Mouse (Mus musculus) hindbrain, embryonic 12.5 days (tissue): ENCODE data around the gene Bcl2l11. TPM values are rescaled to one million over a fixed set of nuclear protein-coding genes. Genes with fewer than 3 reads are reported as not detected.
"Not testable (repeated sequence)": the region's sequence is repeated elsewhere in the genome, so short reads cannot be mapped to it uniquely, and the experiment has no call there.

Experiments used
- ATAC-seq: fragments of 200-750 bp; cut with Nextera tagmentation; 2 replicates; pipeline ENCODE4 v1.8.0; 2017; ENCODE audit warnings: moderate TSS enrichment; ENCODE audit not compliant: low FRiP score
- H3K27ac ChIP-seq: fragments of 300-500 bp; sonication (generic); 2 replicates; pipeline ENCODE4 v1.5.1; 2016; ENCODE audit warnings: mild to moderate bottlenecking
- H3K27me3 ChIP-seq: fragments of 300-500 bp; sonication (generic); 2 replicates; pipeline ENCODE4 v1.6.1; 2016; ENCODE audit warnings: mild to moderate bottlenecking
- H3K36me3 ChIP-seq: fragments of 300-500 bp; sonication (generic); 2 replicates; pipeline ENCODE4 v1.6.1; 2016; ENCODE audit warnings: mild to moderate bottlenecking
- H3K4me1 ChIP-seq: fragments of 300-500 bp; sonication (generic); 2 replicates; pipeline ENCODE4 v1.6.1; 2016
- H3K4me2 ChIP-seq: fragments of 300-500 bp; sonication (generic); replicated peaks from 2 replicates; pipeline ENCODE4 v1.6.1; 2016; ENCODE audit warnings: mild to moderate bottlenecking
- H3K4me3 ChIP-seq: fragments of 300-500 bp; sonication (generic); 2 replicates; pipeline ENCODE4 v1.5.1; 2016; ENCODE audit warnings: mild to moderate bottlenecking
- H3K9ac ChIP-seq: fragments of 300-500 bp; sonication (generic); 2 replicates; pipeline ENCODE4 v1.6.1; 2016; ENCODE audit warnings: mild to moderate bottlenecking, moderate library complexity
- H3K9me3 ChIP-seq: fragments of 300-500 bp; sonication (generic); replicated peaks from 2 replicates; pipeline ENCODE4 v1.6.1; 2016; ENCODE audit warnings: mild to moderate bottlenecking
- WGBS: fragments of 180-500 bp; shearing (Covaris S2); methylation state at CpG from one replicate; pipeline ENCODE4 v1.1.7; 2016; 5-methylcytosine and 5-hydroxymethylcytosine counted together
- polyA plus RNA-seq: library from polyadenylated mRNA; unstranded; fragments of >200 nt; fragmentation: Nextera tagmentation; extraction: Ambion mirVana; gene quantifications from 2 replicates; pipeline ENCODE4 v1.2.1, GENCODE M21; 2016

Bcl2l11 gene
- polyA plus RNA-seq, 1 experiment from 2014 or later: 26.3 TPM

DNA sequence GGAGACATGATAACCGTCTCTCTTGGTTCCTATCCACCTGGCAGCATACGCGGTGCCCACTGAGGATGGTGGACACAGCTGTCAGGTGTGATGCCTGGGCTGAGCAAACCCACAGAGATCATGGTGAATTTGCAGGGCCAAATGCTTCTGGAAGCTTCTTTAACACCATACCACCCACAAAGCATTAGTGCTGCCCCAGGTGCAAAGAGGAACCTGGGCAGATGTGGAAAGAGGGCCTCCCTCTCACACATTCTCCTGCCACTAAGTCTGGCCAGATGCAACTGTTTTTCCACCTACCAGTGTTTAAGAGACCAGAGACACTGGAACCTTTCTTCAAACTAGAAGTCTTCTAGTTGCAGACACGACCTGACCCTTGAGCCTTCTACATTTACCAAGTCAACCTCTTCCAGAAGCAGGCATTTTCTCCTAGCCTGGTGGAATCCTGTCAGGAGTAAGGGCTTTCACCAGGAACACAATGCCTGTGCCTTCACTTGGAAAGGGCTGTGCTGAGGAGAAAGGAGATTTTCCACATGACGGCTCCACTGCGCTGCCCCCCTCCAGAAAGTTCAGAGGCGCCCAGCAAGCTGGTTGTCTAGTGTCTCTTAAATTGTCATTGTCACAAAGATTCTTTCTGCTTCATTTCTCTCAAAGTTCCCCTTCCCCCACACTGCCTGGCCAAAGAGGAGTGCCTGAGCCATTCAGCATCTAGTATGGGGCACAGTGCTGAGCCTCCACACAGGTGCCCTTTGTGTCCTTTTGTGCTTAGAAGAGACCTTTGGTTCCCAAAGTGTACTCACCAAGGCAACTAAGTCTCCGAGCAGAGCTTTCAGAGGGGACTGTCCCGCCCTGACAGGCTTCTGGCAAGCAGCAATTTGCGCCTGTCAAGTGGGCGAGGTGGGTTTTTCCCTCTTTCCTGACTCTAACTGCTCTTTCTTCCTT lies 34.1 kb upstream of the Bcl2l11 start:
- Histone ChIP-seq H3K4me1 (peaks cover 15% of the 10 kb centered on the region), H3K4me3 (no peak overlapping the region), H3K9ac (no peak overlapping the region), H3K9me3 (no peaks in the 10 kb centered on the region), H3K27ac (no peak overlapping the region), H3K4me2 (no peak overlapping the region), H3K27me3 (no peaks in the 10 kb centered on the region), H3K36me3 (no peaks in the 10 kb centered on the region)
- peak; percentile 61; the same call in 1 of the 2 replicates for ATAC-seq
- 45% methylated on average over 11 of the region's 11 CpGs for WGBS

DNA sequence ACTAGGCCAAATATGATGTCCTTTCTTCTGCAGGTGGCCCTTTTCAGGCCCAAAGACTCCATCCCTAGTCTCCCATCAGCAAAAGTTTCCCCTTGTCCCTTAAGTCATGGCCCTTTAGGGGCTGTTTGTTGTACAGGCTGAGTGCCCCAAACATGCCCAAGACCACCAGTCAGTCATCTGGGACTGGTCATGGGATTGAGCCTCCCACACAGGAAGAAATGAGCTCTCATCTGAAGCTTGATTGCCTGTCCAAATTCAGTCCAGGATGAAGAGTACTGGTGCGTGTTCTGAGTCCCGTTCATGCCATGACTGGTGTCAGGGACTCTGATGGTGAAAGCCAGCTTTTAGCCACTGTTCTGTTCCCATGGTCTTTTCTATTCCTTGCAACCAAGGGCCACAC lies 33.4 kb upstream of the Bcl2l11 start:
- Histone ChIP-seq H3K27me3 (no peaks in the 10 kb centered on the region), H3K4me3 (no peak overlapping the region), H3K36me3 (no peaks in the 10 kb centered on the region), H3K9me3 (no peaks in the 10 kb centered on the region), H3K4me2 (no peak overlapping the region), H3K4me1 (peaks cover 15% of the 10 kb centered on the region), H3K27ac (no peak overlapping the region), H3K9ac (no peak overlapping the region)
- ATAC-seq: no peak
- WGBS: 38% methylated on average over 2 of the region's 2 CpGs

DNA sequence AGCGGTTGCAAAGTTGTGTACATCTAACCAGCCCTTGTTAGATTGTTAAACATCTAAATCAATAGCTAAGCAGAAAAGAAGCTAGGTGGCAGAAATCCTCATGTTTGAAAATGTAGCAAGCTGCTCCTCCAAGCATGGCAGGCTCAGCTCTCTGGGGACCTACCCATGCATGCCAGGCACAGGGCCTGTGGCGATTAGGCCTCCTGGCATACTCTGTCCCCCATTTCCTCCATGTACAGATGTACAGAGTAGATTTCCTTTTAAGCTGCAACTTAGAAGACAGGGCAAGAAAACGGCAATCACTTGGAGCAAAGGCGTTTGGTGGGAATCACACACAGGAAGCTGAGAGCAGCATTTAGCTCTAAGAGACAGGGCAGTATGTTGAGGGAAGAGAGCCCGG lies 31.6 kb upstream of the Bcl2l11 start:
- Histone ChIP-seq H3K27ac (no peak overlapping the region), H3K4me1 (peaks cover 15% of the 10 kb centered on the region)
- 77% methylated on average over 5 of the region's 5 CpGs for WGBS

DNA sequence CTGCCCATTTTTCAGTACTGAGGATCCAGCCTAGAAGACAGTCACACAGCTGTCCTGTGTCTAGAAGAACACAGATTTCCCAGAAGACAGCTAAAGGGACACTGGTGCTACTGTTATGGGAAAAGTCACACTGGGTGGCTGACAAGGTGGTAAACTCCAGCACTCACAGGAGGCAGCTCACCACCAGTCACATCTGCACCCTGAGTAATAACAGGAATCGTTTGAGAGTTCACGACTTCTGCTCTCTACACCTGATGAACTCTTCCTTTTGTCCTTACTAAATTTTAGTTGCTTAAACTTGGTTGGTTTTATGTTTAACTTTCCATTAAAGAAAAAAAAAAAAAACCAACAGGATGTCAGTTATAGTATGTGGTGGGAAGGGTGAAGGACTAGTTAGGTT lies 31.2 kb upstream of the Bcl2l11 start:
- no peaks in the 10 kb centered on the region for H3K9me3 ChIP-seq
- H3K27me3 ChIP-seq: no peaks in the 10 kb centered on the region
- ATAC-seq: no peak
- WGBS: 81% methylated on average over 2 of the region's 2 CpGs
- H3K27ac ChIP-seq: no peak overlapping the region
- no peak overlapping the region for H3K4me3 ChIP-seq
- peaks cover 15% of the 10 kb centered on the region for H3K4me1 ChIP-seq
- H3K4me2 ChIP-seq: no peak overlapping the region
- no peak overlapping the region for H3K9ac ChIP-seq
- no peaks in the 10 kb centered on the region for H3K36me3 ChIP-seq

More for the DNA sequence above, 31.6 kb upstream of the Bcl2l11 start:
- Histone ChIP-seq H3K4me3 (no peak overlapping the region), H3K9me3 (no peaks in the 10 kb centered on the region), H3K9ac (no peak overlapping the region), H3K27me3 (no peaks in the 10 kb centered on the region), H3K4me2 (no peak overlapping the region), H3K36me3 (no peaks in the 10 kb centered on the region)
- ATAC-seq: no peak

DNA sequence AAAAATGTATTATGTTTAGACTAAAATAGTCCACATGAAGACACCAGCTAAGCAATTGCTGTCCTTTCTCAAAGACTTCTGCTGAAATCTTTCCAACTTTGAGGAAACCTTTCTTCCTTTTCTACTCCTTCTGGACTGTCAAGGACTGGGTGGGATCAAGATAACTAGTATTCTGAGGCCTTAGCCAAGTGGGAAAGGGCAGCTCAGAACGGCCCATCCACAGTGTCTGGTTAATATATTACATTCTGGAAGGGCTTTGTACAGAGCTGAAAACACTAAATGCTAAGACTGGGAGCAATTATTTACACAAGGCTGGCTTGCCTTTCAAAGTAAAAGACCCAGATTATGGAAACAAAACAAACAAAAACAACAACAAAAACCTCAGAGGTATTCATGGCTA lies 30.6 kb upstream of the Bcl2l11 start:
- Histone ChIP-seq H3K4me3 (no peak overlapping the region), H3K4me2 (no peak overlapping the region), H3K36me3 (no peaks in the 10 kb centered on the region), H3K4me1 (peaks cover 15% of the 10 kb centered on the region), H3K27me3 (no peaks in the 10 kb centered on the region), H3K9me3 (no peaks in the 10 kb centered on the region), H3K27ac (no peak overlapping the region), H3K9ac (no peak overlapping the region)
- ATAC-seq: no peak
- 37% methylated on average over 1 of the region's 1 CpGs for WGBS

DNA sequence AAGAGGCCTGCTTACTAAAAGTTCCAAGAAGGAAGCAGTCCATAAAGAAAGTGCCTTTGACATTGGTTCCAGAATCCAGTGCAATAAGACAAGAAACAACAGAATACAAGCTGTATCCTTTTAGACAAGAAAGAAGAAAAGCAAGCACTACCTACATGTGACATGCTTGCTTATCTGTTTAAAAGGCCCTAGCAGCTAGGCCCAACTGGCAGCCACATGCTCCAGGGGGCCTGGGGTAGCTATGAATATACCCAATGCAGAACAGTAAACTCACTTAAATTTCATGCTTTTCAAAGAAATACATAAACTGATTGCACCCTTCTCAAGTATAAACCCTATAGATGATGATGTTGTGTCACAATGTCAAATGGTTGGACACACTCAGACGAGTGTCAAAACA lies 29.8 kb upstream of the Bcl2l11 start:
- 97% methylated on average over 1 of the region's 1 CpGs for WGBS
- Histone ChIP-seq H3K36me3 (no peaks in the 10 kb centered on the region), H3K27me3 (no peaks in the 10 kb centered on the region), H3K4me3 (no peak overlapping the region), H3K4me1 (peaks cover 15% of the 10 kb centered on the region), H3K4me2 (no peak overlapping the region), H3K9me3 (no peaks in the 10 kb centered on the region), H3K27ac (no peak overlapping the region), H3K9ac (no peak overlapping the region)
- no peak for ATAC-seq

DNA sequence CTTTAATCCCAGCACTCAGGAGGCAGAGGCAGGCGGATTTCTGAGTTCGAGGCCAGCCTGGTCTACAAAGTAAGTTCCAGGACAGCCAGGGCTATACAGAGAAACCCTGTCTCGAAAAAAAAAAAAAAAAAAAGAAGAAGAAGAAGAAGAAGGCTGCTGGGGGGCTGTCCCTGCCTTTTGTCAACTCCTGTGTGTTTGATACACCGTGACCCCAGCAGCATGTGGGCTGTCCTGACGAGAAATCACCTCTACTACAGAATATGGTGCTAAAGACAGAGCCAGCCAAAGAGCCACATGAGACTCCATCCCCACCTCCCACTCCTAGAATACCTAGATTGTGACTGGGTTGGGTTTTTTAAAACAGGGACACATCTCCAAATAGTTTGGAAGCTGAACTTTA lies 27.7 kb upstream of the Bcl2l11 start:
- H3K9me3 ChIP-seq, ATAC-seq, H3K4me2 ChIP-seq, H3K4me1 ChIP-seq, H3K36me3 ChIP-seq, H3K4me3 ChIP-seq, H3K9ac ChIP-seq, H3K27me3 ChIP-seq, H3K27ac ChIP-seq: not testable (repeated sequence)
- 79% methylated on average over 4 of the region's 5 CpGs for WGBS

DNA sequence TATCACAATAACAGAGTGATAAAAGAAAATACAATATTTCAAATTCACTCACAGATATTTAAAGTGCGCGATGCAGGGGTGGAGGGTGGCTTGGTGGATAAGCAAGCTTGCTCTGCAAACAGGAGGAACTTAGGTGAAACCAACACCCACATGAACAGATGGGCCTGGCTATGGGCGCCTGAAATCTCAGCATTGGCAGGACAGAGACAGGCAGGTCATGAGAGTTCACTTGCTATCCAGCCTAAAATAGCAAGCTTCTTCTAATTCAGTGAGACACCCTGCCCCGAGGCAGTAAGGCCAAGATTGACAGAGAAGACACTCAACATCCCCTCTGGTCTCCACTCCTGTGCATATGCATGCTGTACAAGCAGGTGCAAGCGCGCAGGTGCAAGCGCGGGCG lies 23.8 kb upstream of the Bcl2l11 start:
- no peak overlapping the region for H3K27ac ChIP-seq
- no peak overlapping the region for H3K9ac ChIP-seq
- no peak overlapping the region for H3K4me2 ChIP-seq
- no peaks in the 10 kb centered on the region for H3K4me1 ChIP-seq
- no peaks in the 10 kb centered on the region for H3K27me3 ChIP-seq
- H3K4me3 ChIP-seq: no peak overlapping the region
- H3K36me3 ChIP-seq: no peaks in the 10 kb centered on the region
- WGBS: 89% methylated on average over 9 of the region's 9 CpGs
- ATAC-seq: no peak
- H3K9me3 ChIP-seq: no peaks in the 10 kb centered on the region

DNA sequence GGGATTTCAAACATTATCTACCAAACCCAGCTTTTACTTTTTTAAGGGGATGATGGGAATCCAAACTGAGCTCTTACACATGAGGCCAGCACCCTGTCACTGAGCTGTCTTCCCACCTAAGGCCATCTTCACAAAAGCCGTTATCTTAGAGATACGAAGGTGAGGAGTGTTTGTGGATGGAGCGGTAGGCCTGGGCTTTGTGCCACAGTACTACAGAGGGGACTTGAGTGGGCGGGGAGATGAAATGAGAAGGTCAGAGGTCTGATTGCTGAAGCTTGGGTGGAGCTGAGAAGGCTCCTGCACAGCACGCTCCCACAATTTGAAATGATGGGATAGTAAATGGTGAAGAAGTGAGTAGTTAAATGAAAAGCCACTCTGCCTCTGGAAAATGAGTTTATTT lies 21.0 kb upstream of the Bcl2l11 start:
- Histone ChIP-seq H3K9ac (no peak overlapping the region), H3K4me1 (no peaks in the 10 kb centered on the region), H3K9me3 (no peaks in the 10 kb centered on the region), H3K36me3 (no peaks in the 10 kb centered on the region), H3K27ac (no peak overlapping the region), H3K4me3 (no peak overlapping the region), H3K27me3 (no peaks in the 10 kb centered on the region), H3K4me2 (no peak overlapping the region)
- WGBS: 73% methylated on average over 5 of the region's 5 CpGs
- no peak for ATAC-seq

DNA sequence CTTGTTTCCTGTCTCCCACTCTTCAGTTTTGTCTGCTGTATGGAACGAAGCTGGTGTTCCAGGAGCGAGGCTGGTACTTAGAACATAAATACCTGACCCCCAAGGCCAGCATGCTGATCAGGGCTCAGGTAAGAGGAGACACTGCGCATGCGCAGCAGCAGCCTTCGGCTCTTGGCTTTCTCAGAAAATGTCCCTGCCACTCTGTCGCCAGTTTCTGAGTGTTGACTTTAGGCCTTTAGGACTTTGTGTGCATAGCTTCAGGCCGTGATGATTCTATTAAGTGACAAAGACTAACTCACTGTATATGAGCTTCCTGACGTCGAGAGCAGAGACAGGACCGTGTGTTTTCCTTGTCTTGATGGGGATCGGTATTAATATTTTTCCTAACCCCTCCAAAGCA lies 20.2 kb upstream of the Bcl2l11 start:
- 83% methylated on average over 11 of the region's 11 CpGs for WGBS
- ATAC-seq: no peak
- H3K9ac ChIP-seq: no peak overlapping the region
- H3K4me2 ChIP-seq: no peak overlapping the region
- no peaks in the 10 kb centered on the region for H3K36me3 ChIP-seq
- H3K27ac ChIP-seq: no peak overlapping the region
- no peaks in the 10 kb centered on the region for H3K27me3 ChIP-seq
- H3K4me3 ChIP-seq: no peak overlapping the region
- H3K4me1 ChIP-seq: no peaks in the 10 kb centered on the region
- no peaks in the 10 kb centered on the region for H3K9me3 ChIP-seq

DNA sequence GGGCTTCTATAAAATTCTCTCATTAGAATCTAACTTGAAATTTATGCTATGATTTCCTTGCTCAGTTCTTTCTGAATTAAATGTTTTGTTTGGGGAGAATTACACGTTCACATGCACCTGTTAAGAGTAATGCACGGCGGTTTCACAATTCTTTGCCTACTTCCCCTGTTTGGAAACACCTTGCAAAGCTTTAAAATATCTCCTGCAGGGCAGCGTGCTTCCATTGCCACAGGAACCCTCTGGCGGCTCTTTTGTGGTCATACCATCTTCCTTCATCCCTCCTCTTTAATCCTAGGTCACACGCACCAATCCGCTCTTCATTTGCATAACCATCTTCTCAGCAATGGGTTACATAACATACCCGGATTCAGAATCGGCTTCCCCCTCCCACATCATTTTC lies 14.3 kb upstream of the Bcl2l11 start:
- Histone ChIP-seq H3K27ac (no peak overlapping the region), H3K36me3 (no peaks in the 10 kb centered on the region), H3K4me1 (no peaks in the 10 kb centered on the region), H3K27me3 (no peaks in the 10 kb centered on the region), H3K4me3 (no peak overlapping the region), H3K9ac (no peak overlapping the region), H3K9me3 (no peaks in the 10 kb centered on the region), H3K4me2 (no peak overlapping the region)
- ATAC-seq: no peak
- 78% methylated on average over 9 of the region's 9 CpGs for WGBS

DNA sequence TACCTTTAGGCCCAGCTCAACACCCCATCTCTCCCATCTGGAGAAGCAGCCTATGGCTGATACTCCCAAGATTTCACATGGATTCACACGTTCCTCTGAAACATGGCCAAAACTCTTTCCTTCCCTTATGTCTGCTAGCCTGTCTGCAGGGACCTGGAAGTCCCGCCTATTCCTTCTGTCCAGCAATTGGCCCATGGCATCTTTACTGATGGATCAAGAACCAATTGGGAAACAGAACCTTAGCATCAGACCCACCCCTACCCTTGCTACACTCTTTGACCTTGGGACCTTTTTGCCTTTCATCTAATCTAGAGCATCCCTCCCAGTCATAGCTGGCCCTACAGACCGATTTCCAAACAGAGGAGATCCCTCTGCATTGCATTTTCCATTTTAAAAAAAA lies 11.2 kb upstream of the Bcl2l11 start:
- WGBS: 81% methylated on average over 3 of the region's 3 CpGs
- no peak overlapping the region for H3K4me3 ChIP-seq
- no peak overlapping the region for H3K27ac ChIP-seq
- no peak overlapping the region for H3K9ac ChIP-seq
- no peaks in the 10 kb centered on the region for H3K4me1 ChIP-seq
- H3K36me3 ChIP-seq: no peaks in the 10 kb centered on the region
- no peaks in the 10 kb centered on the region for H3K27me3 ChIP-seq
- ATAC-seq: no peak
- no peak overlapping the region for H3K4me2 ChIP-seq
- no peaks in the 10 kb centered on the region for H3K9me3 ChIP-seq

DNA sequence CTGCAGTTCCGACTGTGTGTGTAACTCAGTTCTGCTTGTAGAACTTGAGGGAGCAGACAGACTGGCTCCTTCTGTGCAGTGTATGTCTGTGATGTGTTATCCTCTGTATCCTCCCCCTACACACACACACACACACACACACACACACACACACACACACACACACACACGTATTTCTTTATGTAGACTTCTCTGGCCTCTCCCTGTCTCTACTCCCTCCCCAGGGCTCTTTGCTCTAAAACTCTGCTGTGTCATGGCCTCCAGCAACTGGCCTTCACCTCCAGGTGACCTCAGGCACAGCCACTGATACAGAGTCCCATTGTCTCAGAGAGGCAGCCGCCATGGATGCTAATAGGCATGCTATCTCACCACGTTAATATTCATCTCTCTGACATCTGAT lies 10.3 kb upstream of the Bcl2l11 start:
- no peaks in the 10 kb centered on the region for H3K9me3 ChIP-seq
- no peak overlapping the region for H3K27ac ChIP-seq
- H3K27me3 ChIP-seq: no peaks in the 10 kb centered on the region; the same call in 1 of the 2 replicates
- ATAC-seq: no peak
- H3K4me1 ChIP-seq: no peaks in the 10 kb centered on the region
- 25% methylated on average over 4 of the region's 4 CpGs for WGBS
- no peak overlapping the region for H3K4me2 ChIP-seq
- H3K9ac ChIP-seq: no peak overlapping the region
- H3K4me3 ChIP-seq: no peak overlapping the region
- no peaks in the 10 kb centered on the region for H3K36me3 ChIP-seq
